8 mouse cellular contexts compared by ENCODE assay signal in the genomic region with DNA sequence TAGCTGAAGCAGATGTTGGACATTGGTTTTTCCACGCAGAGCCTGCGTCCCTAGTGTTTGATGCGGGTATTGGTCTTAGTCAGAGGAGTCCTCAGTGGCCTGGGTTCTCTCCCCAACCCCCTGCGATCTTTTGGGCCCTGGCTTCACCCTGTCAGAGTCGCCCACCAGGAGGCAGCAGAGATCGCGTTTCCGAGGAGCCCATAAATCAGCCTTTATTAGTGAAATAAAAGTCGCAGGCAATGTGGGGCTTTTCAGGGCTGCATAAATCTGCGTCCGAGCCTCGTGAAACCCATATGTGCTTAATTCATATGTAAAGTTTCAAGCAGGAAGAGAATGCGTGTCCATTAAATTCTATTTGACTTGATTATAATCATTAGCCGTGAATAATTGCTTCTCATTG. TPM values are rescaled to one million over a fixed set of nuclear protein-coding genes. Genes with fewer than 3 reads are reported as not detected.
DNase-seq lines count a peak whose midpoint lies in the region; ATAC-seq lines count a peak whose summit lies in the region.
"Had no signal": no experiment of that assay in that cellular context is flagged by ENCODE, and none has a peak within 500 bp of the region (broad histone marks: within the 10 kb centered on the region; RNA-seq: fewer than 3 reads in every experiment).

No protein-coding gene starts in this region.

- peak; percentile 74 for DNase-seq in Muller cell, postnatal 12 days (ENCODE audit: inconsistent ontology term)
- peak; percentile 80 to 91 for DNase-seq in cerebellum, adult 18-20 months
- peak; percentile 82 for DNase-seq in induced T-regulatory cell, adult 2 months (ENCODE audit: low read depth)
- DNase-seq in left cerebral cortex, postnatal 36 days (ENCODE audit: low spot score in 2 of 2): peak; percentile 67 to 70
- DNase-seq in midbrain, embryonic 10.5 days (ENCODE audit: low spot score): peak; percentile 86
- peak; percentile 46 to 81 for DNase-seq in spleen, adult 18-20 months

- H3K4me1 ChIP-seq in forebrain, embryonic 15.5 days: peaks cover 64% of the 10 kb centered on the region
- H3K4me1 ChIP-seq in midbrain, embryonic 10.5 days: peaks cover 85% of the 10 kb centered on the region

- H3K4me2 ChIP-seq in forebrain, embryonic 15.5 days (replicated peaks): peak overlapping the region; percentile 27
- H3K4me2 ChIP-seq: lung, embryonic 15.5 days had no signal

- H3K36me3 ChIP-seq in forebrain, embryonic 15.5 days: no peaks in the 10 kb centered on the region
- H3K36me3 ChIP-seq in midbrain, embryonic 10.5 days: no peaks in the 10 kb centered on the region
- H3K36me3 ChIP-seq: lung, embryonic 15.5 days had no signal

- intact Hi-C loops in left cerebral cortex, postnatal 36 days (cut with DNase I): loop anchor here (2.0 to 10.0 kb wide), 2 partner anchors 93 to 347 kb away; partner anchors contain the start of gene 2700081O15Rik

- peak; percentile 44 for ATAC-seq in forebrain, embryonic 15.5 days (replicated peaks)

- no peaks in the 10 kb centered on the region for H3K9me3 ChIP-seq in forebrain, embryonic 15.5 days
- H3K9me3 ChIP-seq in midbrain, embryonic 10.5 days (replicated peaks): no peaks in the 10 kb centered on the region
- H3K9me3 ChIP-seq: lung, embryonic 15.5 days had no signal

- WGBS in forebrain, embryonic 15.5 days: under 1% methylated on average over 14 of the region's 14 CpGs
- WGBS in midbrain, embryonic 10.5 days: 7% methylated on average over 14 of the region's 14 CpGs

- H3K4me3 ChIP-seq in forebrain, embryonic 15.5 days: no peak overlapping the region
- H3K4me3 ChIP-seq in midbrain, embryonic 10.5 days: peak overlapping the region; percentile 15; the same call in 1 of the 2 replicates
- H3K4me3 ChIP-seq: lung, embryonic 15.5 days had no signal

- H3K27me3 ChIP-seq in forebrain, embryonic 15.5 days: no peaks in the 10 kb centered on the region
- H3K27me3 ChIP-seq in midbrain, embryonic 10.5 days (ENCODE audit: low read depth, poor library complexity, severe bottlenecking): peaks cover 76% of the 10 kb centered on the region

- H3K27ac ChIP-seq in forebrain, embryonic 15.5 days (replicated peaks): peak overlapping the region; percentile 74
- peak overlapping the region; percentile 85 for H3K27ac ChIP-seq in midbrain, embryonic 10.5 days (replicated peaks)
- H3K27ac ChIP-seq: lung, embryonic 15.5 days had no signal

- peak overlapping the region; percentile 13; the same call in 1 of the 2 replicates for H3K9ac ChIP-seq in forebrain, embryonic 15.5 days (replicated peaks)
- H3K9ac ChIP-seq: lung, embryonic 15.5 days had no signal

RNA-seq across cellular contexts. Expression of gene Macrod1, which starts 11.5 kb away (rescaled TPM):
- polyA plus RNA-seq in forebrain, embryonic 15.5 days (2015; fragmentation: Nextera tagmentation; extraction: Ambion mirVana): 5.8 and 6.0 TPM in 2 replicates
- 10 to 100 TPM; 14.1 to 17.6 TPM for total RNA-seq in left cerebral cortex, postnatal 36 days (2021)
- 2.2 and 2.9 TPM in 2 replicates for polyA plus RNA-seq in midbrain, embryonic 10.5 days (2016; fragmentation: Nextera tagmentation; extraction: Ambion mirVana)

RNA-seq across cellular contexts. Expression of gene Stip1, which starts 28.4 kb away (rescaled TPM):
- polyA plus RNA-seq in forebrain, embryonic 15.5 days (2015; fragmentation: Nextera tagmentation; extraction: Ambion mirVana): 243 and 245 TPM in 2 replicates
- 100 to 1,000 TPM; 179 to 201 TPM for total RNA-seq in left cerebral cortex, postnatal 36 days (2021)
- polyA plus RNA-seq in midbrain, embryonic 10.5 days (2016; fragmentation: Nextera tagmentation; extraction: Ambion mirVana): 427 and 470 TPM in 2 replicates

RNA-seq across cellular contexts. Expression of gene Flrt1, which starts 37.4 kb away (rescaled TPM):
- polyA plus RNA-seq in forebrain, embryonic 15.5 days (2015; fragmentation: Nextera tagmentation; extraction: Ambion mirVana): 14.9 and 18.9 TPM in 2 replicates
- 10 to 100 TPM; 36.2 to 41.7 TPM for total RNA-seq in left cerebral cortex, postnatal 36 days (2021)
- polyA plus RNA-seq in midbrain, embryonic 10.5 days (2016; fragmentation: Nextera tagmentation; extraction: Ambion mirVana): 6.0 and 7.5 TPM in 2 replicates

RNA-seq across cellular contexts. Expression of gene Fermt3, which starts 48.9 kb away (rescaled TPM):
- 3.6 and 3.7 TPM in 2 replicates for polyA plus RNA-seq in forebrain, embryonic 15.5 days (2015; fragmentation: Nextera tagmentation; extraction: Ambion mirVana)
- total RNA-seq in left cerebral cortex, postnatal 36 days (2021): 1 to 10 TPM; 3.7 to 4.9 TPM
- 8.5 and 10.3 TPM in 2 replicates for polyA plus RNA-seq in midbrain, embryonic 10.5 days (2016; fragmentation: Nextera tagmentation; extraction: Ambion mirVana)
